Mouse (Mus musculus) gastrocnemius, adult 2 months (tissue): ENCODE measurements at regions not wholly inside any gene's neighbourhood (a gene's known extent, or its start where the extent isn't known, plus 50 kb on each side); places are given as distances from the start of the nearest gene placed in this dataset.

Experiments
- DNase-seq: peaks from one replicate; pipeline ENCODE4 v3.0.0; 2022
- H3K27ac ChIP-seq: fragments of 200-600 bp; 2 replicates; pipeline ENCODE4 v1.8.1; 2022; ENCODE audit warnings: mild to moderate bottlenecking
- H3K4me3 ChIP-seq: fragments of 200-600 bp; 2 replicates; pipeline ENCODE4 v1.8.1; 2022; ENCODE audit warnings: mild to moderate bottlenecking, moderate library complexity
- CTCF ChIP-seq: fragments of 200-600 bp; IDR thresholded peaks from 2 replicates; pipeline ENCODE4 v1.8.1; 2022; ENCODE audit warnings: antibody characterized with exemption, mild to moderate bottlenecking, moderate library complexity
- intact Hi-C: fragments of 180-260 bp; cut with DNase I; formaldehyde crosslinking; loops from one replicate; pipeline ENCODE4 v1.15.1; 2025

- H3K4me3 ChIP-seq: no peak overlapping the region
- DNase-seq: no peak
- TF ChIP-seq CTCF: no peak
- no peak overlapping the region for H3K27ac ChIP-seq
- intact Hi-C loops: no loop called here
Observed at GRCm38 (mm10) chr10:67610689-67611088, 61.9 kb upstream of the Ado start.

- Histone ChIP-seq H3K27ac (no peak overlapping the region), H3K4me3 (no peak overlapping the region)
- no peak for TF ChIP-seq CTCF
- intact Hi-C loops: no loop called here
- no peak for DNase-seq
Observed at GRCm38 (mm10) chr10:67608033-67608432, 59.3 kb upstream of the Ado start.

- no peak overlapping the region for H3K4me3 ChIP-seq
- TF ChIP-seq CTCF: no peak
- H3K27ac ChIP-seq: no peak overlapping the region
- DNase-seq: no peak
- intact Hi-C loops: no loop called here
Observed at GRCm38 (mm10) chr10:67607297-67608032, 58.7 kb upstream of the Ado start.

- DNase-seq: no peak
- no peak overlapping the region for H3K27ac ChIP-seq
- intact Hi-C loops: no loop called here
- TF ChIP-seq CTCF: no peak
- no peak overlapping the region for H3K4me3 ChIP-seq
Observed at GRCm38 (mm10) chr10:67606739-67607138, 58.0 kb upstream of the Ado start.

GRCm38 (mm10) chr10:67599390-67599789 lies 50.6 kb upstream of the Ado start:
- no peak for DNase-seq
- H3K27ac ChIP-seq: no peak overlapping the region
- no peak overlapping the region for H3K4me3 ChIP-seq
- intact Hi-C loops: no loop called here
- no peak for TF ChIP-seq CTCF

- intact Hi-C loops: no loop called here
- no peak for DNase-seq
- no peak overlapping the region for H3K4me3 ChIP-seq
- no peak overlapping the region for H3K27ac ChIP-seq
- no peak for TF ChIP-seq CTCF
Observed at GRCm38 (mm10) chr10:67598590-67599047, 49.9 kb upstream of the Ado start.
